Mouse (Mus musculus) liver, postnatal 0 days (tissue): Measurements from ENCODE around the gene Brca2. TPM values are rescaled to one million over a fixed set of nuclear protein-coding genes. Genes with fewer than 3 reads are reported as not detected.

ENCODE experiments used
- ATAC-seq: fragments of 200-750 bp; cut with Nextera tagmentation; 2 replicates; pipeline ENCODE4 v1.8.0; 2017; ENCODE audit warnings: mild to moderate bottlenecking, moderate library complexity
- DNase-seq: peaks from one replicate; pipeline ENCODE4 v3.0.0-alpha.2; 2016
- H3K27ac ChIP-seq: fragments of 300-500 bp; sonication (generic); 2 replicates; pipeline ENCODE4 v1.5.1; 2014; ENCODE audit warnings: antibody characterized with exemption, moderate library complexity, mild to moderate bottlenecking, low read depth
- H3K27me3 ChIP-seq: fragments of 300-500 bp; sonication (generic); 2 replicates; pipeline ENCODE4 v1.6.1; 2014; ENCODE audit warnings: low read length, control low read depth, mixed read lengths; ENCODE audit not compliant: insufficient read depth
- H3K36me3 ChIP-seq: fragments of 300-500 bp; sonication (generic); replicated peaks from 2 replicates; pipeline ENCODE4 v1.6.1; 2014; ENCODE audit warnings: mild to moderate bottlenecking, control low read depth, low read length, moderate library complexity, mixed read lengths; ENCODE audit not compliant: insufficient read depth
- H3K4me1 ChIP-seq: fragments of 300-500 bp; sonication (generic); 2 replicates; pipeline ENCODE4 v1.6.1; 2014; ENCODE audit warnings: antibody characterized with exemption, mild to moderate bottlenecking, control low read depth; ENCODE audit not compliant: insufficient read depth
- H3K4me2 ChIP-seq: fragments of 300-500 bp; sonication (generic); 2 replicates; pipeline ENCODE4 v1.6.1; 2014; ENCODE audit warnings: low read depth, mild to moderate bottlenecking, low read length, moderate library complexity, mixed read lengths
- H3K4me3 ChIP-seq: fragments of 300-500 bp; sonication (generic); 2 replicates; pipeline ENCODE4 v1.5.1; 2014; ENCODE audit warnings: low read depth, low read length
- H3K9ac ChIP-seq: fragments of 300-500 bp; sonication (generic); replicated peaks from 2 replicates; pipeline ENCODE4 v1.6.1; 2014; ENCODE audit warnings: mild to moderate bottlenecking, moderate library complexity
- H3K9me3 ChIP-seq: fragments of 300-500 bp; sonication (generic); 2 replicates; pipeline ENCODE4 v1.6.1; 2016; ENCODE audit warnings: mild to moderate bottlenecking, control low read depth, low read length, mixed read lengths
- CTCF ChIP-seq: sonication (generic); IDR thresholded peaks from 2 replicates; pipeline ENCODE4 v1.5.1; 2016; ENCODE audit warnings: antibody characterized with exemption, low read depth
- EP300 ChIP-seq: IDR thresholded peaks from 2 replicates; pipeline ENCODE4 v1.6.1; 2016; ENCODE audit warnings: antibody characterized with exemption, low read depth, mild to moderate bottlenecking
- WGBS: fragments of 180-500 bp; shearing (Covaris S2); extraction: QIAGEN DNeasy Blood & Tissue Kit; methylation state at CpG from one replicate; pipeline ENCODE4 v1.1.7; 2014; ENCODE audit not compliant: insufficient replicate concordance; 5-methylcytosine and 5-hydroxymethylcytosine counted together
- polyA plus RNA-seq: library from polyadenylated mRNA; unstranded; fragments of >200 nt; fragmentation: Nextera tagmentation; extraction: Ambion mirVana; gene quantifications from 2 replicates; pipeline ENCODE4 v1.2.1, GENCODE M21; 2015

Brca2 gene
- polyA plus RNA-seq, 1 experiment from 2014 or later: 12.6 TPM

GRCm38 (mm10) chr5:150495792-150496191 lies 26.6 kb upstream of the Brca2 start:
- TF ChIP-seq EP300 (no peak), CTCF (peak; percentile 84)
- ATAC-seq: no peak
- peaks cover 6% of the 10 kb centered on the region; the same call in 1 of the 2 replicates for H3K36me3 ChIP-seq
- no peaks in the 10 kb centered on the region for H3K27me3 ChIP-seq
- no peak overlapping the region for H3K27ac ChIP-seq
- 44% methylated on average over 6 of the region's 6 CpGs for WGBS
- peak; percentile 49 for DNase-seq
- H3K9me3 ChIP-seq: no peaks in the 10 kb centered on the region
- H3K4me1 ChIP-seq: no peaks in the 10 kb centered on the region
- no peak overlapping the region for H3K4me3 ChIP-seq
- no peak overlapping the region for H3K4me2 ChIP-seq
- no peak overlapping the region for H3K9ac ChIP-seq

GRCm38 (mm10) chr5:150510451-150511225 lies 11.8 kb upstream of the Brca2 start:
- Histone ChIP-seq H3K27me3 (no peaks in the 10 kb centered on the region), H3K4me1 (no peaks in the 10 kb centered on the region), H3K9ac (no peak overlapping the region), H3K27ac (no peak overlapping the region), H3K4me3 (no peak overlapping the region), H3K4me2 (no peak overlapping the region), H3K9me3 (no peaks in the 10 kb centered on the region), H3K36me3 (no peaks in the 10 kb centered on the region)
- WGBS: 73% methylated on average over 6 of the region's 6 CpGs
- TF ChIP-seq EP300: no peak
- no peak for TF ChIP-seq CTCF
- no peak for DNase-seq
- ATAC-seq: no peak

GRCm38 (mm10) chr5:150513264-150513663 lies 9.2 kb upstream of the Brca2 start:
- Histone ChIP-seq H3K4me2 (no peak overlapping the region), H3K9me3 (no peaks in the 10 kb centered on the region), H3K36me3 (no peaks in the 10 kb centered on the region), H3K4me3 (no peak overlapping the region), H3K4me1 (no peaks in the 10 kb centered on the region), H3K27ac (no peak overlapping the region), H3K27me3 (no peaks in the 10 kb centered on the region), H3K9ac (no peak overlapping the region)
- WGBS: 75% methylated on average over 4 of the region's 4 CpGs
- DNase-seq (no peak), ATAC-seq (no peak)
- no peak for TF ChIP-seq EP300
- peak; percentile 35 for TF ChIP-seq CTCF

- no peak overlapping the region for H3K9ac ChIP-seq
- H3K27me3 ChIP-seq: no peaks in the 10 kb centered on the region
- WGBS: 70% methylated on average over 1 of the region's 1 CpGs
- no peak overlapping the region for H3K4me3 ChIP-seq
- no peaks in the 10 kb centered on the region for H3K4me1 ChIP-seq
- TF ChIP-seq CTCF (no peak), EP300 (no peak)
- ATAC-seq: no peak
- H3K36me3 ChIP-seq: no peaks in the 10 kb centered on the region
- no peak for DNase-seq
- no peak overlapping the region for H3K4me2 ChIP-seq
- no peaks in the 10 kb centered on the region for H3K9me3 ChIP-seq
- H3K27ac ChIP-seq: no peak overlapping the region
These were observed 8.4 kb upstream of the Brca2 start for GRCm38 (mm10) chr5:150514027-150514426.

GRCm38 (mm10) chr5:150518064-150518463 lies 4.4 kb upstream of the Brca2 start, which contains the start of gene Zar1l:
Zar1l (minus strand) TSS chr5:150518164.
- H3K9ac ChIP-seq: no peak within 1 kb of the TSS
- no peak for TF ChIP-seq CTCF
- no peak for TF ChIP-seq EP300
- DNase-seq: no peak

GRCm38 (mm10) chr5:150519551-150519950 lies 2.9 kb upstream of the Brca2 start:
- H3K27me3 ChIP-seq: no peaks in the 10 kb centered on the region
- DNase-seq: no peak
- no peaks in the 10 kb centered on the region for H3K36me3 ChIP-seq
- no peak overlapping the region for H3K4me3 ChIP-seq
- no peak overlapping the region for H3K9ac ChIP-seq
- WGBS: 92% methylated on average over 1 of the region's 1 CpGs
- H3K9me3 ChIP-seq: no peaks in the 10 kb centered on the region
- peak; percentile 67 for TF ChIP-seq CTCF
- no peak for TF ChIP-seq EP300
- H3K4me1 ChIP-seq: peaks cover 7% of the 10 kb centered on the region; the same call in 1 of the 2 replicates
- no peak for ATAC-seq
- H3K4me2 ChIP-seq: no peak overlapping the region
- H3K27ac ChIP-seq: no peak overlapping the region

More at GRCm38 (mm10) chr5:150518064-150518463, 4.4 kb upstream of the Brca2 start, which contains the start of gene Zar1l:
- Histone ChIP-seq H3K4me2 (no peak within 1 kb of the TSS), H3K27me3 (no peaks in the 10 kb centered on the region), H3K27ac (no peak within 1 kb of the TSS), H3K36me3 (no peaks in the 10 kb centered on the region), H3K4me1 (peaks cover 2% of the 10 kb centered on the region; the same call in 1 of the 2 replicates), H3K9me3 (no peaks in the 10 kb centered on the region), H3K4me3 (no peak within 1 kb of the TSS)
- WGBS: 56% methylated on average over 4 of the region's 4 CpGs
- ATAC-seq: no peak
